Mouse (Mus musculus) fat pad, adult 2 months (tissue): ENCODE data around the gene Abl1.

Source experiments
- DNase-seq: peaks from one replicate; pipeline ENCODE4 v3.0.0-alpha.2; 2011; ENCODE audit warnings: low read depth, low spot score; ENCODE audit errors: extremely low read depth

The Abl1 gene

GRCm38 (mm10) chr2:31822524-31823371 is 134.6 kb downstream of the Abl1 start:
- no peak for DNase-seq

- no peak for DNase-seq
These were observed 136.0 kb downstream of the Abl1 start for GRCm38 (mm10) chr2:31823933-31824730.

DNA sequence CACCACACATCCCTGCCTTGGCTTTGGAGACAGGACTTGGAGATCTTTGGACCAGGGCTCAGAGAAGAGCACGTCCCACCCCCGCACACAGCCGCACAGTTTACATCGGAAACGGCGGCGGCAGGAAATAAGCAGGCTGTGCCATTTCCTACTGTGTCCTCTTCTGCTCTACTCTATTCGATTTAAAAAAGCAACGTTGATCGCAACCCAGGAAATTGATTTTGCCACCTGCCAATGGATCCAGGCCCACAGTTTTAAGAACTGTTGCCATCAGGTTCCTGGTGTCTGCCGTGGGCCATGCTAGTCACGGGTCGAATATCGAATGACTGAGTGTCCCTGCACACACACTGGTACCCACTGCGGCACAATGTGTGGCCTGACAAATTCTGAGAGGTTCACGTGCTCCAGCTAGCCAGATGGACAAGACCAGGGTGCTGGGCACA is 137.3 kb downstream of the Abl1 start:
- DNase-seq = no peak

DNA sequence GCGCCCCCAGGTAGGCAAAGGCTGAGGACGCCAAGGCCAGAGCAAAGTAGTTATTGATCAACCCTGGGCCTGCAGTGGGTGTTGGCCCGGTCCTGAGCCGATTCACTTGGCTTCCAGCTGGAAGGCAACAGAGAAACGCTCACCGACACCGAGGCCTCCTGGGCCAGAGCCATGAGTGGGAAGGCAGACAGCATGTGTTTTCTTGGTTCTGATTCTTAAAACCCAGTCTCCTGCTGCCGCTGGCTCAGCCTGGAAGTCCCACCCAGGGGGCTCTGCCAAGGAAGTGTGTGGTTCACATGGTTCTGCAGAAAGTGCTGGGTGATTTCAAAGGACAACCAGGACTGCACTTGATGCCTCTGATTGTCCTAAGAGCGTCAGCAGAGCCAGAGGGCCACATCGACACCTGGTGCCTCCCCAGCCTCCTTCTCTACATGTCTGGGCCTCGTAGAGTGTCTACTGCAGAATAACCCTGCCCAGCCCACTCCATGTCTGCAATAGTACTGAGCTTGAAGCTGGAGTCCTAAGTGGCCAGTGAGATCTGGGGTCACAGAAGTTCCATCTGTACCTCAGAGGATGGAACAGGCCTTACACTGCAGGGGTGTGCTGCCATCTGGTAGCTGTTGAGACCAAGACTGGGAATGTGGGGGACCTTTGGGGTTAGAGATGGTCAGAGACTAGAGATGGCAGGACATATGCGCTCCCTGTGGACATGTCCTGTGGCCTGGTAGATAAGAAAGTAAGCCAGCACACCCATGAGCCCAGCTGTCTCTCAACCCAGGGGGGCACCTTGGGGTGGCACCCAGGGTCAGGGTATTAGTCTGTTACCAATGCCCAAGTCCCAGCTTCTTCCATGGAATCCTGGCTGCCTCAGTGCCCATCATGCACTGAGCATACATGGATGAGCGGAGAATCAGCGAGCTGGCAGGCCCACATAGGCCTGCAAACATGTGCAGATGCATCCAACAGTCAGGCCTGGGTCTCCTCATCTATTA is 138.2 kb downstream of the Abl1 start:
- DNase-seq = no peak

GRCm38 (mm10) chr2:31827877-31828276 is 139.7 kb downstream of the Abl1 start:
- DNase-seq = no peak

GRCm38 (mm10) chr2:31828311-31828825 is 140.2 kb downstream of the Abl1 start:
- no peak for DNase-seq

DNA sequence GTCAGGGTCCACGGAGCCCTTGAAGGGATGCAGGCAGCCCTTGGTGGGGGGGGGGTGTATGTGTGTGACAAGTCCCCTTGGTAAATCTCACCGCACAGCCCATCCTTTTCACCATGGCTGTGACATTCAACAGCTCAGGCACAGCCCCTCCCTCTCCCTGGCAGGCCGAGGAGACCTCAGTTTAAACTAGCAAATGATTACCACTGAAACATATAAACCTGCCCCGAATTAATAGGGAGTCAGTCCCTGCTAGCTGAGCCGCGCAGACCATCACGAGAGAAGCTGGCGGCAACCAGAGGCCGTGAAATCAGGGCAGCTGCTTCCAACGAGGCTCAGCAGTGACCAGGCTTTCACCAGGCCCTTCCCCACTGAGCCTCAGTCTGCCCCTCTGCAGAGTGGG is 147.9 kb downstream of the Abl1 start:
- DNase-seq = no peak

DNA sequence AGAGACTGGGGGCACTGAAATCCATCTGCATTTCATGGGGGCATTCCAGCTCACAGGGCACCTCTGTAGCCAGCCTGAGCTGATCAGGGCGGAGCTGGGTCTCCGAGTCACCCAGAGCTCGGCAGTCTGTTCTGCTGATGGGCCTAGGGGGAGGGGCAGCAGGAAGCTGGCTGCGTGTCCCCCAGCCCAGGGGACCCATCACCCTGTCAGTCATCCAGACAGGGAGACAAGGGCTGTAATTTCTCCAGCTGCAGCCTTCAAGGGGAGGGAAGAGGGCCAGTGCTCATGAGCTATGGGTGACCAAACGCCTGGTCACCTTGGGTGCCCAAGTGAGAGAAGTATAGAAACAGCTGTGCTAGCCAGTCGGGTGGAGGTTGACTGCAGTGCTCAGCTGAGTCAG is 148.8 kb downstream of the Abl1 start:
- DNase-seq = no peak

DNA sequence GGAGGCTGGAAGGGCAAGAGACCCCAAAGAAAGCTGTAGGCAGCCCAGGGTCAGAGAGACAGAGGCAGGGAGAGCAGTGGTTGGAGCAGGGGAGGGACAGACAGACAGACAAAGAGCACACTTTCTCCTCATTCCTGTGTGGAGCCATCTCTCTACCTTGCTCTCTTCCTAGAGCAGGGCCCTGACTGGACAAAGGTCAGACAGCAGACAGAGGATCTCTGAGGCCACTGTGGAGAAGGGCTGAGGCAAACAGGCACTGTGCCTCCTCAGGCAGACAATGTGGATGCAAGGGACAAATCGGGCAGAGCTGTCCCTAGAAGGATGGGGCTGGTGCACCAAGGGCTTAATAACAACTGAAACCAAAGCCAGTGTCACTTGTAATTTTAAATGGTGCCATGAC is 150.7 kb downstream of the Abl1 start:
- no peak for DNase-seq

GRCm38 (mm10) chr2:31844729-31845136 is 156.6 kb downstream of the Abl1 start:
- no peak for DNase-seq

GRCm38 (mm10) chr2:31845512-31845895 is 157.3 kb downstream of the Abl1 start:
- no peak for DNase-seq

- no peak for DNase-seq
These were observed 157.9 kb downstream of the Abl1 start, which contains the start of gene Fibcd1 for GRCm38 (mm10) chr2:31845896-31846691. Gene Fibcd1, minus strand, starts transcription at chr2:31846005.

DNA sequence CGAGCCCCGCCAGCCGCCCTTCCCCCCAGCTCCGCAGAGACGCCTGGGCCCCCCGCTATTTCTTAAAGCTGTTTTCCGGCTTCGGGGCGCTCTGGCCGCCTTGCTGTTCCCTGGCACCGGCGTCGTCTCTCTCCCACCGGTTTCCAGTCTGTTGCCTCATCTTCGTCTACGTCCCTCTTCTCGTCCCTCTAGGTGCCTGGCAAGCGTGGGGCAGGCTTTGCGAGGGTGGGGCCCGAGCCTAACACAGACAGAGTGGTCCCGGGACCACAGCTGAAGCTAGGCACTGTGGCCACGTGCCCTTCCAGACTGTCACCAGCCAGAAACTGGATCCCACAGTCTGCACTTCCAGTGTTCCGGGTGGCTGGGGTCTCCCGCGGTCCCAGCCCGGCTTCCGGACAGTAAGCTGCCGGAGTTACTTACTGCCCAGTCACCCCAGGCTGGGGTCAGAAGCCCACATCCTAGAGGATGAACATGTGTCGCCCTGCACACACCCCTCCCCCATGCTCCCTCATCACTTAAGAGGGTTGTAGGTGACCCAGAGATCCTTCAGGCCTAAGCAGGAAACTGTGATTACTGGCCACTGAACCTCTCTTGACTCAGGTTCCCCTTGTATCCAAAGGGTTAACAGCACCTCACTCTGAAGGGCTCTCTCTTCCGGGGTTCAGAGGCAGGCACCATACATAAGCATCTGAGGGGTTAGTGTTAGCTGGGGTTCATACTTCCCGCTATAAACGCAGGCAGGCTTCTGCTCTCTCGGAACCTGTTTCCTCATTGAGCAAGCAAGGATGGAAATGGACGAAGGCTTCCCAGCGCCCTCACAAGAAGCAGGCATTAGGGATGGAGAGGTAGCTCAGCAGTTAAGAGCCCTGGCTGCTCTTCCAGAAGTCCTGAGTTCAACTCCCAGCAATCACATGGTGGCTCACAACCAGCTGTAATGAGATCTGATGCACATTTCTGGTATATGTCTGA is 158.8 kb downstream of the Abl1 start:
- no peak for DNase-seq

- no peak for DNase-seq
These were observed 159.7 kb downstream of the Abl1 start for GRCm38 (mm10) chr2:31847908-31848307.

- DNase-seq = no peak
These were observed 162.0 kb downstream of the Abl1 start for GRCm38 (mm10) chr2:31850141-31850540.
